Mouse (Mus musculus) kidney, embryonic 14.5 days (tissue): ENCODE results near the gene Spata32. TPM values are rescaled to one million over a fixed set of nuclear protein-coding genes. Genes with fewer than 3 reads are reported as not detected.

Experiments
- ATAC-seq: fragments of 200-750 bp; cut with Nextera tagmentation; 2 replicates; pipeline ENCODE4 v1.8.0; 2017; ENCODE audit warnings: moderate number of reproducible peaks, mild to moderate bottlenecking, moderate TSS enrichment, moderate library complexity; ENCODE audit not compliant: low FRiP score, low TSS enrichment
- H3K27ac ChIP-seq: fragments of 300-500 bp; sonication (generic); 2 replicates; pipeline ENCODE4 v1.5.1; 2014; ENCODE audit warnings: low read depth, mild to moderate bottlenecking, low read length, moderate library complexity, mixed read lengths
- H3K27me3 ChIP-seq: fragments of 300-500 bp; sonication (generic); 2 replicates; pipeline ENCODE4 v1.6.1; 2014; ENCODE audit warnings: mild to moderate bottlenecking, low read length; ENCODE audit not compliant: control insufficient read depth, insufficient read depth
- H3K36me3 ChIP-seq: fragments of 300-500 bp; sonication (generic); 2 replicates; pipeline ENCODE4 v1.6.1; 2014; ENCODE audit warnings: low read length, mixed read lengths; ENCODE audit not compliant: control insufficient read depth, insufficient read depth
- H3K4me1 ChIP-seq: fragments of 300-500 bp; sonication (generic); 2 replicates; pipeline ENCODE4 v1.6.1; 2014; ENCODE audit warnings: low read length, mixed read lengths; ENCODE audit not compliant: control insufficient read depth, insufficient read depth
- H3K4me2 ChIP-seq: fragments of 300-500 bp; sonication (generic); replicated peaks from 2 replicates; pipeline ENCODE4 v1.6.1; 2014; ENCODE audit warnings: low read depth, mild to moderate bottlenecking, low read length
- H3K4me3 ChIP-seq: fragments of 300-500 bp; sonication (generic); 2 replicates; pipeline ENCODE4 v1.5.1; 2014; ENCODE audit warnings: mild to moderate bottlenecking, low read length
- H3K9ac ChIP-seq: fragments of 300-500 bp; sonication (generic); 2 replicates; pipeline ENCODE4 v1.6.1; 2014; ENCODE audit warnings: low read depth, mild to moderate bottlenecking, low read length, moderate library complexity
- H3K9me3 ChIP-seq: fragments of 300-500 bp; sonication (generic); 2 replicates; pipeline ENCODE4 v1.6.1; 2016; ENCODE audit warnings: low read length; ENCODE audit not compliant: control insufficient read depth
- WGBS: fragments of 180-500 bp; shearing (Covaris S2); extraction: QIAGEN DNeasy Blood & Tissue Kit; methylation state at CpG from one replicate; pipeline ENCODE4 v1.1.7; 2014; 5-methylcytosine and 5-hydroxymethylcytosine counted together
- polyA plus RNA-seq: library from polyadenylated mRNA; unstranded; fragments of >200 nt; fragmentation: Nextera tagmentation; extraction: Ambion mirVana; gene quantifications from 2 replicates; pipeline ENCODE4 v1.2.1, GENCODE M21; 2014

Spata32 gene
- polyA plus RNA-seq, 1 experiment from 2014 or later = not detected

- Histone ChIP-seq H3K4me2 (no peak overlapping the region), H3K36me3 (peaks cover 39% of the 10 kb centered on the region; the same call in 1 of the 2 replicates), H3K27ac (no peak overlapping the region), H3K4me1 (no peaks in the 10 kb centered on the region), H3K9ac (no peak overlapping the region), H3K4me3 (no peak overlapping the region), H3K27me3 (no peaks in the 10 kb centered on the region), H3K9me3 (no peaks in the 10 kb centered on the region)
- 81% methylated on average over 6 of the region's 6 CpGs for WGBS
- no peak for ATAC-seq
These were observed 18.2 kb upstream of the Spata32 start for GRCm38 (mm10) chr11:103236431-103236830.

DNA sequence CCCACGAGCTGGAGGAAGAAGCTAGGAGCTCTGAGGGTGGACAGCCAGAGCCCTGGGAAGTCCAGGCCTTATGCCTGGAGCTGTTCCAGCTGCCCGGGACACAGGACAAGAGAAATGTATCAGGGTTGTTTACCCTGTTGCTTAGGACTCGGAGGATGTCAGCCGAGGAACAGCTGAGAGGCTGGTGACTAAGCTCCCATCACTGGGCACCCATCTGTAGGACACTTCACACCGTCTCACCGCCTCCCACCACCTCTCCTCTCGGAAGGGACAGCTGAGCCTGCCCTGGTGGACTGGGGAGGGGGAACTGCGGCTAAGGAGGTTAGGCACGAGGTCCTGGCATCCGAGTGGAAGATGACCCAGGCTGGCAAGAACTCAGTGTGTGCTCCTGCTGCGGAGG lies 17.5 kb upstream of the Spata32 start:
- H3K9ac ChIP-seq = no peak overlapping the region
- H3K27ac ChIP-seq = no peak overlapping the region
- no peaks in the 10 kb centered on the region for H3K4me1 ChIP-seq
- ATAC-seq = no peak
- no peaks in the 10 kb centered on the region for H3K27me3 ChIP-seq
- WGBS = 50% methylated on average over 11 of the region's 11 CpGs
- H3K4me2 ChIP-seq = no peak overlapping the region
- H3K36me3 ChIP-seq = peaks cover 44% of the 10 kb centered on the region
- H3K9me3 ChIP-seq = no peaks in the 10 kb centered on the region
- H3K4me3 ChIP-seq = no peak overlapping the region

DNA sequence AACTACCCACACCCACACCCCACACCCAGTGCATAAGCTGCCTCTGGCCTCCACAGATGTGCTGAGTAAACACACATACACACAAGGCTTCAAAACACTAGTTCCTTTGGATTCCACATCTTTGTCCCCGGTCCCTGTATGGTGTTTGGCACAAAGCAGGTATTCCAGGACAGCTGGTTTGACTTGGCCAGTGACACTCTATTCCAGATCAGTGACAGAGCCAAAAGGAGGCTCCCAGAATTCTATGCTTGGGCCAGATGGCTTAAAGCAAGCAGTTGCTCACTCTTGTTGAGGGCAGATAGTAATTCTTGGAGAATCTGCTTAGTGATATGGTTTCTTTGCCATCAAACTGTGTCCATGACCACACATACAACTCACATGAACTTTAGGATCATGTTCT lies 16.2 kb upstream of the Spata32 start:
- Histone ChIP-seq H3K9ac (no peak overlapping the region), H3K27ac (no peak overlapping the region), H3K4me2 (no peak overlapping the region), H3K9me3 (0 out of 2 replicates have a peak, but pooled peaks cover 2% of the 10 kb centered on the region), H3K27me3 (no peaks in the 10 kb centered on the region), H3K4me3 (no peak overlapping the region), H3K4me1 (no peaks in the 10 kb centered on the region), H3K36me3 (peaks cover 44% of the 10 kb centered on the region)
- WGBS = 82% methylated on average over 1 of the region's 1 CpGs
- no peak for ATAC-seq

- H3K4me3 ChIP-seq = no peak overlapping the region
- 0 out of 2 replicates have a peak, but pooled peaks cover 3% of the 10 kb centered on the region for H3K9me3 ChIP-seq
- H3K36me3 ChIP-seq = peaks cover 40% of the 10 kb centered on the region
- no peaks in the 10 kb centered on the region for H3K27me3 ChIP-seq
- H3K4me1 ChIP-seq = no peaks in the 10 kb centered on the region
- H3K27ac ChIP-seq = no peak overlapping the region
- 30% methylated on average over 7 of the region's 7 CpGs for WGBS
- no peak overlapping the region for H3K9ac ChIP-seq
- H3K4me2 ChIP-seq = no peak overlapping the region
- no peak for ATAC-seq
These were observed 14.7 kb upstream of the Spata32 start for GRCm38 (mm10) chr11:103232966-103233365.

DNA sequence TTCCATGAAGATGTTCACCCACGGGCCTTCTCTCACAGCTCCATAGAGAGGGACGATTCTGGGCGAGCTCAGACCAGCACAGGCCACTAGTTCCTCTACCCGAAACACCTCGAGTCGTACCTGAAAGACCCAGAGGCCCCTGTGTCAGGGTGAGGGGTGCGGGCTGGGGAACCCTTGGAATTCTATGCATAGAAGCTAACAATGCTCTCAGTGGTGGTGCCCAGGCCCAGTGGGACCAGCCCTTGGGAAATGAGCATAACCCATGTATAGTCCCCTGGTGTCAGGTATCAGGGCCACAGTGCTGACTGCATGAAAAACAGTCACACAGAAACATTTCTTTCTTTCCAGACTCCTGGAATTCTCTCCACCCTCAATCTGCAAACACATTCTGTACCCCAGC lies 13.1 kb upstream of the Spata32 start:
- Histone ChIP-seq H3K27ac (no peak overlapping the region), H3K27me3 (no peaks in the 10 kb centered on the region), H3K9ac (no peak overlapping the region), H3K9me3 (0 out of 2 replicates have a peak, but pooled peaks cover 3% of the 10 kb centered on the region), H3K36me3 (peaks cover 43% of the 10 kb centered on the region), H3K4me1 (no peaks in the 10 kb centered on the region), H3K4me2 (no peak overlapping the region), H3K4me3 (no peak overlapping the region)
- ATAC-seq = no peak
- WGBS = 90% methylated on average over 7 of the region's 7 CpGs

DNA sequence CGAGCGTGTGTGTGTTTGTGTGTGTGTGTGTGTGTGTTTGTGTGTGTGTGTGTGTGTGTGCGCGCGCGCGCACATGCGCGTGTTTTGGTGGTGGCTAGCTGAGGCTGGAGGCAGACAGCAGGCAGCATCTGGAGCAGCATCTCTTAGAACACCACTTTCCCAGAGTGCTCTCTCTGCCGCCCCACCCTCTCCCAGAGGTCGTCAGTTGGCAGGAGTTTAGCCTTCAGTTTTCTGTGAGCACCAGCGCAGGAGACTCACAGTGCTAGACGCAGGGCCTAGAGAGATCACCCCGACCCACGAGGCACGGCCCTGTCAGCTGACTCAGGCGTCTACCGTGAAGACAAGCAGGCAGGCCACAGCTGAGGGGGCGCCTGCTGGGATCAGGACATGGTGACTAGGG lies 12.4 kb upstream of the Spata32 start:
- no peak overlapping the region for H3K4me3 ChIP-seq
- no peak overlapping the region for H3K27ac ChIP-seq
- H3K4me1 ChIP-seq = no peaks in the 10 kb centered on the region
- no peak overlapping the region for H3K9ac ChIP-seq
- H3K27me3 ChIP-seq = no peaks in the 10 kb centered on the region
- 89% methylated on average over 19 of the region's 19 CpGs for WGBS
- peaks cover 46% of the 10 kb centered on the region for H3K36me3 ChIP-seq
- 0 out of 2 replicates have a peak, but pooled peaks cover 3% of the 10 kb centered on the region for H3K9me3 ChIP-seq
- ATAC-seq = no peak
- H3K4me2 ChIP-seq = no peak overlapping the region

DNA sequence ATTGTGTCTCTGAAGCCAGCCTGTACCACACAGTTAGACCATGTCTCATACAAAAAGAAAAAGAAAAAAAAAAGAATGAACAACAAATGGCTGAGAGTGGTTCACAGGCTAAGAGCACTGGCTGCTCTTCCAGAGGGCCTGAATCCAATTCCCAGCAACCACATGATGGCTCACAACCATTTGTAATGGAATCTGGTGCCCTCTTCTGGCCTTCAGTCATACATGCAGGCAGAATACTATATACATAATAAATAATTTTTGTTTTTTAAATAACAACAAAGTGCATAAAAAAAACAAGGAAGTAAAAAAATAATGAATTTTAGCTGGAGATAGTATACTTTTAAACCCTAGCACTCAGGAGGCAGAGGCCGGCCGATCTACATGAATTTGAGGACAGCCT lies 11.4 kb upstream of the Spata32 start:
- Histone ChIP-seq H3K36me3 (peaks cover 54% of the 10 kb centered on the region), H3K9ac (no peak overlapping the region), H3K4me1 (no peaks in the 10 kb centered on the region), H3K27me3 (no peaks in the 10 kb centered on the region), H3K9me3 (0 out of 2 replicates have a peak, but pooled peaks cover 3% of the 10 kb centered on the region), H3K4me2 (no peak overlapping the region), H3K4me3 (no peak overlapping the region), H3K27ac (no peak overlapping the region)
- WGBS = 97% methylated on average over 2 of the region's 2 CpGs
- ATAC-seq = no peak

GRCm38 (mm10) chr11:103223951-103224456 lies 5.8 kb upstream of the Spata32 start:
- Histone ChIP-seq H3K9ac (0 out of 2 replicates have a peak overlapping the region, but pooled peaks have one; percentile 18), H3K27ac (no peak overlapping the region)
- no peak for ATAC-seq

GRCm38 (mm10) chr11:103223444-103223843 lies 5.2 kb upstream of the Spata32 start:
- ATAC-seq = no peak
- Histone ChIP-seq H3K27ac (no peak overlapping the region), H3K9me3 (no peaks in the 10 kb centered on the region), H3K36me3 (peaks cover 61% of the 10 kb centered on the region), H3K4me3 (no peak overlapping the region), H3K9ac (no peak overlapping the region), H3K4me2 (no peak overlapping the region), H3K4me1 (0 out of 2 replicates have a peak, but pooled peaks cover 3% of the 10 kb centered on the region), H3K27me3 (no peaks in the 10 kb centered on the region)
- WGBS = 86% methylated on average over 10 of the region's 10 CpGs

More at GRCm38 (mm10) chr11:103223951-103224456, 5.8 kb upstream of the Spata32 start:
- H3K4me1 ChIP-seq = no peaks in the 10 kb centered on the region
- no peak overlapping the region for H3K4me3 ChIP-seq
- 60% methylated on average over 18 of the region's 18 CpGs for WGBS
- no peak overlapping the region for H3K4me2 ChIP-seq
- H3K36me3 ChIP-seq = peaks cover 64% of the 10 kb centered on the region
- H3K9me3 ChIP-seq = no peaks in the 10 kb centered on the region
- no peaks in the 10 kb centered on the region for H3K27me3 ChIP-seq
